Mouse (Mus musculus): ENCODE measurements around the gene Enpp7.

GRCm38 (mm10) chr11:118972431-118973377 is 15.3 kb upstream of the Enpp7 start:
- TF ChIP-seq POLR2A (IDR thresholded peaks at IDR 0.05; ENCODE audit: borderline replicate concordance, extremely low read depth, insufficient read depth, insufficient read length, poor library complexity, severe bottlenecking) (no peak), CTCF (IDR thresholded peaks at IDR 0.05; ENCODE audit: borderline replicate concordance, extremely low read depth, insufficient read depth, insufficient read length) (no peak)
